Mouse (Mus musculus): ENCODE data around the gene Exoc3l4. TPM values are rescaled to one million over a fixed set of nuclear protein-coding genes. Genes with fewer than 3 reads are reported as not detected.

The Exoc3l4 gene
- polyA plus RNA-seq, 1 experiment from 2014 or later, result 20.4 TPM

GRCm38 (mm10) chr12:111454543-111455280 is 37.9 kb downstream of the Exoc3l4 start:
- ATAC-seq, result peak; percentile 47
- 0 out of 2 replicates have a peak overlapping the region, but pooled peaks have one; percentile 16 for H3K27ac ChIP-seq (ENCODE audit: low read length)

GRCm38 (mm10) chr12:111455311-111455846 is 38.6 kb downstream of the Exoc3l4 start:
- H3K4me2 ChIP-seq (ENCODE audit: low read depth, low read length), result no peak overlapping the region
- H3K4me3 ChIP-seq (ENCODE audit: low read length), result no peak overlapping the region
- ATAC-seq, result 0 out of 2 replicates have a peak, but pooled peaks have one; percentile 5
- H3K9me3 ChIP-seq (ENCODE audit: control insufficient read depth, low read length), result no peaks in the 10 kb centered on the region
- H3K27ac ChIP-seq (ENCODE audit: low read length), result 0 out of 2 replicates have a peak overlapping the region, but pooled peaks have one; percentile 16
- no peaks in the 10 kb centered on the region for H3K36me3 ChIP-seq (ENCODE audit: control insufficient read depth, insufficient read depth, low read length)
- H3K4me1 ChIP-seq (ENCODE audit: control insufficient read depth, insufficient read depth, low read length), result peaks cover 17% of the 10 kb centered on the region
- no peak overlapping the region for H3K9ac ChIP-seq (ENCODE audit: low read depth, low read length)
- 57% methylated on average over 12 of the region's 12 CpGs for WGBS
- peaks cover 7% of the 10 kb centered on the region for H3K27me3 ChIP-seq (replicated peaks; ENCODE audit: control insufficient read depth, insufficient read depth, low read length)

More at GRCm38 (mm10) chr12:111454543-111455280, 37.9 kb downstream of the Exoc3l4 start:
- H3K4me2 ChIP-seq (ENCODE audit: low read depth, low read length), result no peak overlapping the region
- no peaks in the 10 kb centered on the region for H3K9me3 ChIP-seq (ENCODE audit: control insufficient read depth, low read length)
- peaks cover 21% of the 10 kb centered on the region for H3K4me1 ChIP-seq (ENCODE audit: control insufficient read depth, insufficient read depth, low read length)
- H3K9ac ChIP-seq (ENCODE audit: low read depth, low read length), result no peak overlapping the region
- peaks cover 12% of the 10 kb centered on the region for H3K27me3 ChIP-seq (replicated peaks; ENCODE audit: control insufficient read depth, insufficient read depth, low read length)
- 48% methylated on average over 10 of the region's 10 CpGs for WGBS
- H3K36me3 ChIP-seq (ENCODE audit: control insufficient read depth, insufficient read depth, low read length), result no peaks in the 10 kb centered on the region
- no peak overlapping the region for H3K4me3 ChIP-seq (ENCODE audit: low read length)

GRCm38 (mm10) chr12:111455860-111456259 is 39.0 kb downstream of the Exoc3l4 start:
- Histone ChIP-seq H3K4me2 (ENCODE audit: low read depth, low read length) (no peak overlapping the region), H3K4me3 (ENCODE audit: low read length) (no peak overlapping the region), H3K36me3 (ENCODE audit: control insufficient read depth, insufficient read depth, low read length) (no peaks in the 10 kb centered on the region), H3K27me3 (replicated peaks; ENCODE audit: control insufficient read depth, insufficient read depth, low read length) (peaks cover 4% of the 10 kb centered on the region; the same call in 1 of the 2 replicates), H3K4me1 (ENCODE audit: control insufficient read depth, insufficient read depth, low read length) (peaks cover 17% of the 10 kb centered on the region), H3K9me3 (ENCODE audit: control insufficient read depth, low read length) (no peaks in the 10 kb centered on the region), H3K9ac (ENCODE audit: low read depth, low read length) (no peak overlapping the region), H3K27ac (ENCODE audit: low read length) (no peak overlapping the region)
- no peak for ATAC-seq
- WGBS, result 57% methylated on average over 8 of the region's 8 CpGs

- Histone ChIP-seq H3K4me2 (ENCODE audit: low read depth, low read length) (no peak overlapping the region), H3K9ac (ENCODE audit: low read depth, low read length) (no peak overlapping the region), H3K4me1 (ENCODE audit: control insufficient read depth, insufficient read depth, low read length) (peaks cover 17% of the 10 kb centered on the region), H3K27me3 (replicated peaks; ENCODE audit: control insufficient read depth, insufficient read depth, low read length) (no peaks in the 10 kb centered on the region; the same call in 1 of the 2 replicates), H3K4me3 (ENCODE audit: low read length) (no peak overlapping the region), H3K27ac (ENCODE audit: low read length) (no peak overlapping the region), H3K9me3 (ENCODE audit: control insufficient read depth, low read length) (no peaks in the 10 kb centered on the region), H3K36me3 (ENCODE audit: control insufficient read depth, insufficient read depth, low read length) (no peaks in the 10 kb centered on the region)
- 89% methylated on average over 1 of the region's 1 CpGs for WGBS
- ATAC-seq, result no peak
Observed at GRCm38 (mm10) chr12:111457742-111458141, 40.9 kb downstream of the Exoc3l4 start.

- Histone ChIP-seq H3K4me2 (ENCODE audit: low read depth, low read length) (no peak overlapping the region), H3K36me3 (ENCODE audit: control insufficient read depth, insufficient read depth, low read length) (no peaks in the 10 kb centered on the region), H3K4me3 (ENCODE audit: low read length) (no peak overlapping the region), H3K27me3 (replicated peaks; ENCODE audit: control insufficient read depth, insufficient read depth, low read length) (no peaks in the 10 kb centered on the region; the same call in 1 of the 2 replicates), H3K9ac (ENCODE audit: low read depth, low read length) (no peak overlapping the region), H3K27ac (ENCODE audit: low read length) (no peak overlapping the region), H3K9me3 (ENCODE audit: control insufficient read depth, low read length) (no peaks in the 10 kb centered on the region), H3K4me1 (ENCODE audit: control insufficient read depth, insufficient read depth, low read length) (no peaks in the 10 kb centered on the region)
- no peak for ATAC-seq
- 73% methylated on average over 7 of the region's 7 CpGs for whole genome bisulfite sequencing
Observed at GRCm38 (mm10) chr12:111463570-111463969, 46.8 kb downstream of the Exoc3l4 start.

- Histone ChIP-seq H3K4me3 (ENCODE audit: low read length) (no peak overlapping the region), H3K36me3 (ENCODE audit: control insufficient read depth, insufficient read depth, low read length) (no peaks in the 10 kb centered on the region), H3K9ac (ENCODE audit: low read depth, low read length) (no peak overlapping the region), H3K9me3 (ENCODE audit: control insufficient read depth, low read length) (no peaks in the 10 kb centered on the region), H3K4me2 (ENCODE audit: low read depth, low read length) (no peak overlapping the region), H3K27me3 (replicated peaks; ENCODE audit: control insufficient read depth, insufficient read depth, low read length) (no peaks in the 10 kb centered on the region; the same call in 1 of the 2 replicates), H3K27ac (ENCODE audit: low read length) (no peak overlapping the region), H3K4me1 (ENCODE audit: control insufficient read depth, insufficient read depth, low read length) (no peaks in the 10 kb centered on the region)
- no peak for ATAC-seq
- 92% methylated on average over 3 of the region's 3 CpGs for WGBS
Observed at GRCm38 (mm10) chr12:111466369-111466768, 49.6 kb downstream of the Exoc3l4 start.

- no peak overlapping the region for H3K4me2 ChIP-seq (ENCODE audit: low read depth, low read length)
- ATAC-seq, result no peak
- WGBS, result 72% methylated on average over 7 of the region's 7 CpGs
Observed at GRCm38 (mm10) chr12:111468206-111468605, 51.4 kb downstream of the Exoc3l4 start.

GRCm38 (mm10) chr12:111469507-111469906 is 52.7 kb downstream of the Exoc3l4 start:
- 0 out of 2 replicates have a peak, but pooled peaks have one; percentile 52 for ATAC-seq
- WGBS, result 10% methylated on average over 8 of the region's 8 CpGs
- Histone ChIP-seq H3K9me3 (ENCODE audit: control insufficient read depth, low read length) (no peaks in the 10 kb centered on the region), H3K4me1 (ENCODE audit: control insufficient read depth, insufficient read depth, low read length) (no peaks in the 10 kb centered on the region), H3K27ac (ENCODE audit: low read length) (no peak overlapping the region), H3K4me3 (ENCODE audit: low read length) (no peak overlapping the region), H3K36me3 (ENCODE audit: control insufficient read depth, insufficient read depth, low read length) (no peaks in the 10 kb centered on the region), H3K4me2 (ENCODE audit: low read depth, low read length) (no peak overlapping the region), H3K9ac (ENCODE audit: low read depth, low read length) (no peak overlapping the region), H3K27me3 (replicated peaks; ENCODE audit: control insufficient read depth, insufficient read depth, low read length) (no peaks in the 10 kb centered on the region; the same call in 1 of the 2 replicates)

More at GRCm38 (mm10) chr12:111468206-111468605, 51.4 kb downstream of the Exoc3l4 start:
- Histone ChIP-seq H3K4me1 (ENCODE audit: control insufficient read depth, insufficient read depth, low read length) (no peaks in the 10 kb centered on the region), H3K4me3 (ENCODE audit: low read length) (no peak overlapping the region), H3K9ac (ENCODE audit: low read depth, low read length) (no peak overlapping the region), H3K27ac (ENCODE audit: low read length) (no peak overlapping the region), H3K36me3 (ENCODE audit: control insufficient read depth, insufficient read depth, low read length) (no peaks in the 10 kb centered on the region), H3K9me3 (ENCODE audit: control insufficient read depth, low read length) (no peaks in the 10 kb centered on the region), H3K27me3 (replicated peaks; ENCODE audit: control insufficient read depth, insufficient read depth, low read length) (no peaks in the 10 kb centered on the region; the same call in 1 of the 2 replicates)

GRCm38 (mm10) chr12:111471119-111471518 is 54.3 kb downstream of the Exoc3l4 start:
- 51% methylated on average over 1 of the region's 1 CpGs for WGBS
- no peak for ATAC-seq
- H3K36me3 ChIP-seq (ENCODE audit: control insufficient read depth, insufficient read depth, low read length), result no peaks in the 10 kb centered on the region

More at GRCm38 (mm10) chr12:111471119-111471518, 54.3 kb downstream of the Exoc3l4 start:
- H3K4me3 ChIP-seq (ENCODE audit: low read length), result no peak overlapping the region
- H3K27ac ChIP-seq (ENCODE audit: low read length), result no peak overlapping the region
- H3K4me1 ChIP-seq (ENCODE audit: control insufficient read depth, insufficient read depth, low read length), result 0 out of 2 replicates have a peak, but pooled peaks cover 4% of the 10 kb centered on the region
- H3K27me3 ChIP-seq (replicated peaks; ENCODE audit: control insufficient read depth, insufficient read depth, low read length), result no peaks in the 10 kb centered on the region; the same call in 1 of the 2 replicates
- H3K9ac ChIP-seq (ENCODE audit: low read depth, low read length), result no peak overlapping the region
- H3K9me3 ChIP-seq (ENCODE audit: control insufficient read depth, low read length), result no peaks in the 10 kb centered on the region
- no peak overlapping the region for H3K4me2 ChIP-seq (ENCODE audit: low read depth, low read length)
